Mouse (Mus musculus) frontal cortex, postnatal 36 days (tissue): ENCODE data around the gene Kntc1.

Source experiments
- DNase-seq, 2 experiments: peaks; one replicate each; pipeline ENCODE4 v3.0.0; 2022; ENCODE audit warnings: low spot score in 2 of 2

Gene Kntc1

DNA sequence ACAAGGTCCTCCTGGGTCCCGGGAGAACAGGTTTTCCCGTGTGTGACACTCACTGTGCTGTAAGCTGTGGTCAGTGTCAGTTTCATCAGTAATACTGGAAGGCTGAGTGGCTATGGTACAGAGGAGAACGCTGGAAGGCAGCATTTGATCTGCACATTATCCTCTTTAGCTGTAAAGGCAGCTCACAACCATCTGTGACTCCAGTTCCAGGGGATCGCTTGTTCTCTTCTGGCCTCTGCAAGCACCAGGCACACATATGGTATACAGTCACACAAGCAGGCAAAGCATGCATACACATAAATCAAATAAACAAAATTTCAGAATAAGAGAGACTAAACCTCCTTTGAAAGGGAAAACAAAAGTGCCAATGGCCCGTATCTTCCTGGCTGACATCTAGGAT lies 59.0 kb downstream of the Kntc1 start:
- no peak for DNase-seq

DNA sequence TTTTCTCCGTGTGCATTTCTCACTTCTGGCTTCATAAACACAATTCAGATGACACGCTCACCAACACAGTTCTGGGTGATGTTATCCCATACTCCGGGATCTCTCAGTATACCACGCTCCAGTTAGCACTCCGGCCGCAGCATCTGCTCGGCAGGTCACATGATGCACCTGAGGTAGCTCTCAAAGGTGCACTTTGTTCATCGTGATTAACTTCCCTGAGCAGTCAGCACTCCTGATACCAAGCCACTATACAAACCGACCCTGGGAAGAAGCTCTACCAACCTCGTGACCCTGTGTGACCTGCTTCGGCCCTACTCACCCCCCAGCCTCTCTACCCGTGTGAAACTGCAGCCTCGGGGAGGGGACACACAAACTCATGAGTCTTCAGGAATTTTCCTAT lies 59.6 kb downstream of the Kntc1 start:
- DNase-seq: no peak

DNA sequence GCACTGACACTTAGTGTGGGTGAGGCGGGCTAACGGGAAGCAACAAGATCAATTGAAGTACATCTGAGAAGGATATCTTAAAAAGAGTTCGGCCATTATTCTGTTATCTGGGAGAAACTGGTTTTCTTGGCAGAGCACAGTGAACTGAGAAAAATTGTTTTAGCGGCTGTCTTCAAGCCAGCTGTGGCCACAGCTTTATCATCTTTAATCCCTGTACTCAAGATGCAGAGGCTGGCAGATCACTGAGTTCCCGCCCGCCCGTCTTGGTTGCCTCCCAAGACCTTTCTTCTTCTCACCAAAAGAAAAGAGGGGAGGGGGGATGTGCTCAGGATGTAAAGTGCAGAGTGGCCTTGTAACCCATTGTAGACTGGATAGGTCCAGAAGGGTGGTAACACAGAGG lies 67.4 kb downstream of the Kntc1 start:
- DNase-seq: no peak

DNA sequence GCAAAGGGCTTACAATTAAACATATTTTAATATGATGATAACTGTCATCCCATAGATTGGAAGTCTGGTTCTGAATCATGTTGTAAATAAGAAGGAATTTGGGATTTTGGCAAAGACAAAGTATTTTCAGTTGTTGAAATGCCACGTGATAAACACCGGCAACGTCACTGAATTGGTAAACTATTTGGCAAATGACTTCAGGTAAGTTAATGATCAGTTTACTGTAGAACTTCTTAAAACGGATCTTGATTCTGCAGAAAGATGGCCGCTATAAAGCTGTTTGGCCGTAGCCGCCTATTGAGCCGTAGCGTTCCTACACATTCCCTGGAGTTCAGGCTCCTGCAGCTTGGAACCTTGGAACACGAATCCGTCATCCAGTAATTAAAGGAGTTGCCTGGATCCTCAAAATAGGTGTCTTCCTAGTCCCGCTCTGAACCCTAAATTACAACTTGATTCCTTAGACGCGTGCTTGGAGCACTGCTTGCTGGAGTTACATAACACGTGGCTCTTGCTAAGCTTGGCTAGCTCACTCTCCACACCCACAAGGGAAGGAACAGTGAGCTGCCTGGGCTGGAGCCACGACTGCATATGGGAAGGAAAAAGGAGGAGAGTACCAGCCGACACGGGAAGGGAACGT lies 69.5 kb downstream of the Kntc1 start:
- DNase-seq: peak; percentile 64 to 71

DNA sequence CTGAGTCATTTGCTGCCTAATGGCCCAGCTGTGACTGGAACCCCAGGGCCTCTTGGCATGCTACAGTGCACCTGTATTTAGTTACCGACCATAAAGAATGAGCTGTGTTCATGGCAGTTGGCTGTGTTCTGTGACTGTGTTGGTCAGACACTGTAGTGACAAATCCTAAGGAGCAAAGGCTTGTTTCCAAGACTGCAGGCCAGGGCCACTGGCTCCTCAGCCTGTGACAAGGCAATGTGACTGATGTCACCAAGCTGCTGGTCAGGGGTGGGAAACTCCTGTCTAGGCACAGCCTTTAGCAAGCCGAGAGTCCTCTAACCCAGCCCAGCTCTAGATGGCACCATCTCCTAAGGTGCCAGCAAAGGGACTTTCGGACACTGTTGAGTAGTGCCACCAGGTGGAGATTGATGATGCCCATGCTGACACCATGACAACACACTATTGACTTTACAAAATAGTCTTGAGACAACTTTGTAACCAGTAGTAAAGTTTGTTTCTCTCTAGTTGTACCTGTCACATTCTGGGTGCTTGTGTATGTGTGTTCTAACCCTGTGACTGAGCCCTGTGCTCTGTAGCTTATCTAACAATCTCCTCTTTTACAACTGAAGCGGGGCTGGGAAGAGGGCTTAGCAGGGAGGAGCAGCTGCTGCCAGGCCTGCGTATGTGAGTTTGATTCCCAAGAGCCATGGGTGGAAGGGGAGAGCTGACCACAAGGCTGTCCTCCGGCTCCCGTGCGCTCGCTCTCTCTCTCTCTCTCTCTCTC lies 71.2 kb downstream of the Kntc1 start:
- no peak for DNase-seq

DNA sequence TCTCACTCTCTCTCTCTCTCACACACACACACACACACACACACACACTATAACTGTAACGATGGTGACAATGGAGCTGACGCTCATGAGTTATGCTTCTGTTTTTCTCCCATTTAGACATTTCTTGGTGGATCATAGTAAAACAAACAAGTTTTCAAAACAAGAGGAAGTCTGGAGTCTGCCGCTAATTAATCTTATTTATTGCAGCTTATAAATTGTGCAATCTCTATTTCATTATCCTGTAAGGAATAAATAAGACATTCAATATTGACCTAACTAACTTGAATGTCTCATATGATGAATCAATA lies 71.7 kb downstream of the Kntc1 start:
- DNase-seq: no peak

DNA sequence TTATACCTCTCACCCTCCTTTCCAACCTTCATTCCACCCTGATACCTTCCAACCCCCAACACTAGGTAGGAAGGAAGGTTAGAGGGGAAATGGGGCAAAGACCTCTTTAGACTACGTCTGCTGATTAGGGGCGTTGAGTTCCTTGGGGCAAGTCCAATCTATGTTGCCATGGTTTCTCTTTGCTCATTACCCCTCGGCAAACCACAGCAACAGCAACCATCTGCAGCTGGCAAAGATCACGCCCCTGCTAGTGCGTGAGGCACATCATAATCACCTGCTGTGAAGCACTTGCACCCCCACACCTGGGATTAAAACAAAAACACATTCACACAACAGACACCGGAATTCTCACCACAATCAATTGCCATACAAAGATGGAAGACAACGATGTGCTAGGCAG lies 73.2 kb downstream of the Kntc1 start:
- no peak for DNase-seq

DNA sequence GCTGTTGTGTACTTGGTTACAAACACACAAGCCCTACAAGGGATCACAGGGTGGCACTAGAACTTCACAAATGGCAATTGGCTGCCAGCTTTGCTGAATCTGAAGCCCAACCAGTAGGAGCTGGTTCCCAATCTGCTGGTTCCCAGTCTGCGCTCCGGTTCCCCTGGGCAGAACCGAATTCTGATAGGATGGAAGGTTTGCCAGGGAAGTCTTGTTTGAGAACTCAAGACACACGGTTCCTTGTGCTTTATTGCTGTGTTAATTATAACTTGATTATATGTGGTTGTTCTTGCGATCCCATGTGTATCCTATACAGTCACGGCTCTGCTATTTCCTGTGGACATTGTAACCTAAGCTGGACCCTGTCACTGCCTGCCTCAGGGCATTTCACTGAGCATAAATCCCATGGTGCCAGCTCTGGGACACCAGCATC lies 78.2 kb downstream of the Kntc1 start:
- DNase-seq: peak in 1 of 2 experiments; percentile 43

DNA sequence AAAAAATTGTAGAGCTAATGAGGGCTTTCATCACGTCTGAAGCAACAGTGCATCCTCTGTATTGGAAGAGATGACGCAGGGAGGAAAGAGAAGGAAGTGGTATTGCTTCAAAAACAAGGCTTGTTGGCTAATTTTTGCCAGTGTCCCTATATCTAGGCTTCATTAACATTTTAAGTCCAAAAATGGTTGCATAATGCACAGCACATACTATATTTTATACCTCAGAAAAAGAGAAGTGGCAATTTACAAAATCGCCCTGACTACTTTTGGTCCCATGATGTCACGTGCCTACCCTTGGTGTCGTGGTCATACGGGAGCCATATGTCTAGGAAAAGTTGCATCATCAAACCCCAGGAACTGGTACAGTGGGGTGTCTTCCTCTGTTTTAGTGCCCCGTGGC lies 82.8 kb downstream of the Kntc1 start:
- no peak for DNase-seq

DNA sequence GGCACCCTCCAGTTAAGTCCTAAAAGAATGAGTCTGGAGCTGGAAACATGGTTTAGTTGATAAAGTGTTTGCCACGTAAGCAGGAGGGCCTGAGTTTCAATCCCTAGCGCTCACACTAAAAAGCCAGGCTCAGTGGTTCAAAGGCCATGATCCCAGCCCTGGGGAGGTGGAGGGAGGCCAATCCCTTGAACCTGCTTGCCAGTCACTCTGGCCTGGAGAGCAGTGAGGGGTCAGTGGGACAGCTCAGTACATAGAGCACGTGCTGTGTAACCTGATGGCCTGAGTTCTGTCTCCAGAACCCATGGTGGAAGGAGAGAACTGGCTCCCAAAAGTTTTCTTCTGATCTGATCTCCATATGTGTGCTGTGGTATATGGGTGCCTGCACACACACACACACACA lies 85.3 kb downstream of the Kntc1 start:
- no peak for DNase-seq

DNA sequence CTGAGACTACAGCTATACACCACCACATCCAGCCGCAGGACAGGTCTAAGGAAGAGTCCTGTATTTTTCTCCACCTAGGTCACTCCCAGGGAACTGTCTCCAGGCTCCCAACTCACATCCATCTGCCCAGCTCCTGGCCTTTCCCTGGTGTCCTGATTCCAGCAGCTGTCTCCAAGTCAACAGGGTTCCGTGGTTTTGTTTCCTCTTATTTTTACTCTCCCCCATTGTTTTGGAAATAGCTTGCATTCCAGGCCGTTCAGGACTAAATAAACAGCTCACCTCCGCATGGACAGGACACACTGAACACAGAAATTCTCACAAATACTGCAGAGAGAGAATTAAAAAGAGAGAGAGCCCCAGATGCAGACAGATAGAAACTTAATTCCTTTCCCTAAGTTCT lies 87.9 kb downstream of the Kntc1 start:
- DNase-seq: no peak

DNA sequence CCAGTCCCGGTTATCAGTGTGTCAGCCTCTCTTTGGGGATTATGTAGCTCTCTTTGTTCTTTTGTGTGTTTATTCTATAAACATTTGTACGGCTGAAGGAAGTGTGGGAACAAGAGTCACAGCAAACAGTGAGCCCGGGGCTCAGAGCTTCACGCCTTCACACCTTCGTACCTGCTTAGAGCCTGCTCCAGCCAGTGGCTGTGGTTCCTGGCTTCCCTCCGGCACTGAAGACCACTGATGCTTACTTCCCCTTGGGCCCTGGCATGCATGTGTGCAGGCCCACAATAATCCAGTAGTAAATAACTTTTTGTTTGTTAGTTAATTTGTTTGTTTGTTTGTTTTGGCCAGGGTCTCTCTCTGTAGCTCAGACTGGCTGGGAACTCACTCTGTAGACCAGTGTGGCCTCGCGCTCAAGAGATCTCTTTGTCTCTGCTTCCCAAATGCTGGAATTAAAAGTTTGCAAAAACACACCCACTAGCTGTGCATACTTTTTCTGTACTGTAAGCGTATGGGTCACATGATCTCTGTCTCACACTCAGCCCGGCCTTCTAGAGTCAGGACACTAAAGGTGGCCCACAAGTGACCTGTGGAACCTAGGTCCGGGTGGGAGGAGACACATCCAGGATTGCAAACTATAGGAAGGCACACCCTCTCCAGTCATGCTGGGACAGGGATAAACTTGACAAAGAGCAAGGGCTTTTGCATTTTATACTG lies 92.9 kb downstream of the Kntc1 start:
- no peak for DNase-seq

DNA sequence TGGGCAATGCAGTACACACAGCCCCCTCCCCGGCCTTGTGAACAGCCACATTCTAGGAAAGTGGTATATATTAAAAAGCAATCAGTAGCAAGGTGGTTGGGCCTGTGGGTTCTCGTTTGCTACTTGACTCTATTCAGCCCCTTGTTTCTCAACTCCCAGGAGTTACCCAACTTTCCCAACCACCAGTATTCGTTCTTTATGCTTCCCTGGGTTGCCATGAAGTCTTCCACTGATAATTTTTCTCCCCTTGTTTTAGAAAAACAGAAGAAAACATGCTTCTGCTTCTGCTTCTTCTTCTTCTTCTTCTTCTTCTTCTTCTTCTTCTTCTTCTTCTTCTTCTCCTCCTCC lies 93.4 kb downstream of the Kntc1 start:
- DNase-seq: no peak

DNA sequence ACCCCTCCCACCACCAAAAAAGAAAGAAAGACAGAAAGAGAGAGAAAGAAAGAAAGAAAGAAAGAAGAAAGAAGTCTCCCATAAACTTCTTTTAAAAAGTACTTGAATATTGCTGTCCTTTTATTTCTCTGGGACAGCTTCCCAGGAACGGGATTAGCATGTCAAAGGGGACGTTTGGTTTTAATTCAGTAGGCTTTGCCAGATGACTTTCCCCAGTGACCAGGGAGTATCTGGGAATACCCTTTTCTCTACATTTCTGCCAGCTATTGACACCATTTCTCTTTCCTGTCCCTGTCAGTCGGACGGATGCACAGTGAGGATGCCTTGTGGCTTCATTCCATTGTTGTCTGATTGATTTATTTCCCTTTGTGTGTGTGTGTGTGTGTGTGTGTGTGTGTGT lies 94.3 kb downstream of the Kntc1 start:
- no peak for DNase-seq

DNA sequence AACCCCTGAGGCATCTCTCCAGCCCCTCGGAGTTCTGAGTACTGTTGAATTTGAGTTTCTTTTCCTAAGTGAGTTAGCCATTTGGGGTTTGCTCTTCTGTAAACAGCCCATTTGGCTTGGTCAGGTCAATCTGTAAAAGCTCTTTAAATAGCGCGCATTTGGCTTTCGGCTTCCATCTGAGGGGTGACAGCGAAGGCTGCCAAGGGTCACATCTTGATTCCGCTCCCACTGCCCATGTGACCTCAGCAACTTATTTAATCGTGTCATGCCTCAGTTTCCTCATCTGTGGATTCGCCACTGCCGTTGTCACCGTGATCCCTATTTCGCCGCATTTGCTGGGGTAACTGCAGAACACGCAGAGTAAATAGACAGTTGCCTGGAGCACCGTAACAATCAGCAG lies 94.8 kb downstream of the Kntc1 start:
- DNase-seq: no peak

DNA sequence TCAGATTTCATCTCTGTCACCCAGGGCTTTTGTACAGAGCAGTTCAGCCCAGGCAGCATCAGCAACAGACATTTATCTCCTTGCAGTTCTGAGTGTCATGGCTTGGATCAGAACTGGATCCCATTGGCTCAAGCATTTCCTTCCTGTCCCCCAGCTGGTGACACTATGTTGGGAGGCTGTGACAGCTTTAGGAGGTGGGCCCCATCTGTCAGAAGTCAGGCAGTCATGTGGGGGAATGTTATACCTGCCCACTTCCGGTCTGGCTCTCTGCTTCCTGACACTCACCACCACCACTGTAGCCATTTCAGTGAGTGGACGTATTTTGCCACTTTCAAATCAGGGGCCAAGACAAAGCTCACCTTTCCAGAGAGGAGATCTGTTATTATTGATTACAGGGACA lies 101.9 kb downstream of the Kntc1 start:
- no peak for DNase-seq

DNA sequence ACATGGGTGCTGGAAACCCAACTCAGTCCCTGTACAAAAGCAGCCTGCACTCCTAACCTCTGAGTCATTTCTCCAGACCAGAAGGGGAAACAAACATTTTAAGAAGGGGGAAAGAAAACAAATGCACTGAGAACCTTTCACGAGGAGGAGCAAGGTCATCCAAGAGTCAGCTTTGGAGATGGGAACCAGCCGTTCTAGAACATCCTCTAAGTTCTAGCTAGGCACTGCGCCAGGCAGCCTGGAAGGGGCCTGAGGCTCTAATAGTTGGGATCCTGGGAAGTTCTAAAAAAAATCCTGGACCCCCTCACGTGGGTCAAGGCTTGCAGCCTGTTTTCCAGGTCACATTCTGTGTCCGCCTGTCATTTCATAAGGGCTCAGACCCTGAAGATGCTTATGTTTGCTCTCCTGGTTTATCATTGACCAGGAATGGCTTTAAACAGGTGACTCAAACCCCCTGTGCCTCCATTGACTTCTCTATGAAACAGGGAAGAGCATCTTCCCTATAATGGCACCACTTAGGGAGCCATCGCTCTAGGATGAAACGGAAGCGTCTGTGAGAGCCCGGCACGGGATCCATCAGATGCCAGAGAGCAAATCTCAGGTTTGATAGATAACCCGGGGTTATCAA lies 104.5 kb downstream of the Kntc1 start:
- DNase-seq: no peak

DNA sequence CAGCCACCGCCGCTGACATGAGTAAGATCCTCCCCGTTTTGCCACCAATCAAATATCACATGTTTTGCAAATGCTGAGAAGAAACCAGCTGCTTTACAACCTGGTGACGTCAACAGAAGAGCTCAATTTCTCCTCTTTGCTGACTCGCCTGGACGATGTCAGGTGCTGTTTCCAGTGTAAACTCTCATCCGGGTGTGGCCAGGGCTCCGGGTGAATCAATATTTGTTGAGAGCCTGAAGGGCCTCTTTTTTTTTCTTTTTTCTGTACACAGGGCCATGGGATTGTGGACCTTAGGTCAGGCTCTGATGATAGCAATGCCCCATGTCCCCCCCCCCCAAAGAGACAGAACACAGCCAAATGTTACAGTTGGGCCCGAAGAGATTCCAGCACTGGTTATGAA lies 105.0 kb downstream of the Kntc1 start:
- DNase-seq: no peak

DNA sequence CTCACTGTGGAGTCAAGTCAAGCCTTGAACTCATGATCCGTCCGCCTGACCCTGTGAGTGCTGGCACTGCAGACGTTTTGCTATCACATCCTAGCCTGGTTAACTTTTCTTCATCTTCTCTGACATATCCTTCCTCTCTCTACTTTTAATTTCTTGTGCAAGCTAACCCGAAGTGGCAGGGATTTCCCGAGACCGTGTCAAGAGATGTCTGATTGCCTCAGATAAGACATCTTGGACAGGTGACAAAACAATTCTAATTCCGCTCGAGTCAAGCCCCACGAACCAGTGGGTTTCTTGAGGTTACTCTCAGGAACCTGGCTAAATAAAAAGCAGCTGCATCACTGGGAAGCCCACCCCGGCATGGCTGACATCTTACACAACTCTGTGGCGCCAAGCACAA lies 109.3 kb downstream of the Kntc1 start:
- DNase-seq: no peak

DNA sequence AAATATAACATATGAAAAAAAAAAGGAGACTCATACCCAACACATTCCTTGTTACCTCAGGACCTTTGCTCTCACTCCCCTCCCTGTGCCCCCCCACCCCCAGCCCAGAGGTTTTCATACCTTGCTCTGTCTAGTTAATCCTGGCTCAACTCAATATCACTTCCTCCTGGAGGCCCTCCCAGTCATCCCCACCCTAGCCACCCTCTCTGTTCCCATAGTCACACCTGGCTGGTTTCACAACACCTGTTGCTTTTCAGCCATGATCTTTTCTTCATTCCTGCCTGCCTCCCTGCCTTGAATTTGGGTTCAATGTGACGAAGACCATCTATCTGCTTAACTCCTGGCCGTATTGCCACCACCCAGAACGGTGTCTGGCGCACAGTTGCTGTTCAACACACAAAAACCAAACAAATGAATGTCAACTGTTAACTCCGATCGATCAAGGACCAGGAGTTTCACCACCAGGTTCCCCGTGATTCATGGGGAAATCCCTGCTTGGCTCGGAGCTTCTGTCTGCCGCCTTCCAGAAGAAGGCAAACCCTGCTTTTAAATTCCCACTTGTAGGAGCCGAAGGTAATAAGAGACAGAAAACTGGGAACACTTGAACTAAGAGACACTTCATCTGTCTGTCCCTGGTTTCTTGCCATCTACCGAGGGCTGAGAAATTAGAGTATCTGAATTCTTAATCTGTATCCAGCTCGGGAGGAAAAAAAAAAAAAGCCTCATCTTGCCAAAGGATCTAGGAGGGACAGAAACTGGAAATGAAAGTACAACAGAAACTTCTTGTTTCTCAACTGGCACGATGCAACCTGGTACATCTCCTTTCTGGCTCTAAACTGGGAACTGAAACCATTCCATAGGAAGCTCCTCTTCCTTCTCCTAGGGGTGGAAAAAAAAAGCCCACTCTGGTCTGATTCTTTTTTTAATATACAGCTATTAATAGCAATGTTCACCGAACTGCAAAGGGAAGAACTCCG lies 113.1 kb downstream of the Kntc1 start:
- no peak for DNase-seq

DNA sequence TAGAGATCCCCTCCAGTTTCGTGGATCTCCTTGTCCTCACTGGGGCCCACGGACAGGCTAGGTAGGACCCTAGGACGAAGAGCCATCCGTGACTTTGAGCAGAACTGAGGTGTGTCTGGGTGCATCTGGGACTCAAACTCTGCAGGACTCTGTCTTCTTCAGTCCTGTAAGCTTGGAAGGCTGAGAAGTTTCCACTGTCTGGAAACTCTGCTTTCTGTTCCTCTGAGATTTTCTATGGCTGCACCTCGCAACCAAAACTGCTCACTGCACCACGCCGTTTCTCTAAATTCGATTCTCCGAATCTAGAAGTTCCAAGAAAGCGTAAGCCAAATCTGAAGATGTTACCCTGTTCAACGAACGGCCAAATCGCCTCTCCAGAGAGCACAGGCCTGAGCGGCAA lies 114.4 kb downstream of the Kntc1 start:
- DNase-seq: no peak

DNA sequence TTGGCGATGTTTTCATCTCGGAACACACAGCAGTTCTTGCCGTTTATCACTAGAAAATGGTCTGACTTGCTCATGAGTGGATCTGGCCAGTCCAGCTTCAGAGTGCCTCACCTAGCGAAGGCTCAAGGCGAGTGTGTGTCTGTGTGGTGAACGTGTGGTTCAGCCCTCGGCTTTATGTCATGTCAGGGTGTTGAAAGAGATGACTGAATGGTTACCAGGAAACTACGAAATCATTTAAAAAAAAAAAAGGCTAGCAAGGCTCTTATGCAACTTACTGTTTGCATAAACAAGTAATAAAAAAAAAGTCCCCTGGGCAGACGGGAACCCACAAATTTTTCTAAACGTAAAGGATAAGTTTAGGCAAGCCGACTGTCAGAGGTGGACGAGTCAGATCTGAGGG lies 115.8 kb downstream of the Kntc1 start, which contains the start of gene Hcar2:
Hcar2 (minus strand) TSS at position 135 of the 400 bp plus-strand sequence.
- DNase-seq: no peak
